Mouse (Mus musculus): ENCODE results near the gene Itga6. TPM values are rescaled to one million over a fixed set of nuclear protein-coding genes. Genes with fewer than 3 reads are reported as not detected.
"Not testable (repeated sequence)": the region's sequence is repeated elsewhere in the genome, so short reads cannot be mapped to it uniquely, and the experiment has no call there.

The Itga6 gene
- polyA plus RNA-seq, 1 experiment from 2014 or later, result 25.7 TPM

DNA sequence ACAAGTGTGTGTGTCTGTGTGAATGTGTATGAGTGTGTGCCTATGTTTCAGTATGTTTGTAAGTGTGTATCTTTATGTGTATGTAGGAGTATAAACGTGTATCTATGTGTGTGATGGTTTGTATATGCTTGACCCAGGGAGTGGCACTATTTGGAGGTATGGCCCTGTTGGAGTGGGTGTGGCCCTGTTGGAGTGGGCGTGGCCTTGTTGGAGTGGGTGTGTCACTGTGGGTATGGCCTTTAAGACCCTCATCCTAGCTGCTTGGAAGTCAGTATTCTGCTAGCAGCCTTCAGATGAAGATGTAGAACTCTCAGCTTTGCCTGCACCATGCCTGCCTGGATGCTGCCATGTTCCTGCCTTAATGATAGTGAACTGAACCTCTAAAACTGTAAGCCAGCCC lies 24.9 kb upstream of the Itga6 start:
- H3K36me3 ChIP-seq; H3K4me3 ChIP-seq; H3K9me3 ChIP-seq; H3K27ac ChIP-seq (replicated peaks); H3K9ac ChIP-seq (replicated peaks); H3K27me3 ChIP-seq; ATAC-seq (replicated peaks); H3K4me2 ChIP-seq (replicated peaks): not testable (repeated sequence)
- WGBS, result 80% methylated on average over 2 of the region's 2 CpGs
- H3K4me1 ChIP-seq, result peaks cover 14% of the 10 kb centered on the region

DNA sequence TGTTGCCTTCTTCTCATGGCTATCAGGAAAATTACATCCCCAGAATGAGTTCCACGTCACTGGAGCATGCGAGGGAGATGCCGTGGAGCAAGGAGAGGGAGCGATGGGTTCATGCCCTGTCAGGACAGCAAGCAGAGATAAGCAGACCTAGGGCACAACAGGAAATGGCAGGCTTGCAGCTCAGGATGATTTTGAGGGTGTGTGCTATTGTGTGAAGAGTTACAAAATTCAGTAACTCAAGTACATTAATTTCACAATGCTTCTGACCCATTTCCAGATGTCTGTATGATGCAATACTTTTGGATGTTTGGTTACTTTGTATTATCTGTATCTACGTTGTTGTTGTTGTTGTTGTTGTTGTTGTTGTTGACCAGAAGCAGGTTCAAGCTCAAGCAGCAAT lies 22.5 kb upstream of the Itga6 start:
- H3K9ac ChIP-seq (replicated peaks), result no peak overlapping the region
- 0 out of 2 replicates have a peak, but pooled peaks cover 3% of the 10 kb centered on the region for H3K27me3 ChIP-seq
- H3K36me3 ChIP-seq, result no peaks in the 10 kb centered on the region
- no peaks in the 10 kb centered on the region for H3K9me3 ChIP-seq
- no peak for ATAC-seq (replicated peaks)
- WGBS, result 90% methylated on average over 5 of the region's 5 CpGs
- H3K4me2 ChIP-seq (replicated peaks), result no peak overlapping the region
- no peak overlapping the region for H3K27ac ChIP-seq (replicated peaks)
- no peak overlapping the region for H3K4me3 ChIP-seq
- H3K4me1 ChIP-seq, result peaks cover 14% of the 10 kb centered on the region

- H3K4me1 ChIP-seq, result peaks cover 14% of the 10 kb centered on the region
- no peak overlapping the region for H3K4me2 ChIP-seq (replicated peaks)
- no peak for ATAC-seq (replicated peaks)
- 0 out of 2 replicates have a peak, but pooled peaks cover 3% of the 10 kb centered on the region for H3K27me3 ChIP-seq
- H3K4me3 ChIP-seq, result no peak overlapping the region
- H3K27ac ChIP-seq (replicated peaks), result no peak overlapping the region
- no peak overlapping the region for H3K9ac ChIP-seq (replicated peaks)
- 86% methylated on average over 3 of the region's 3 CpGs for WGBS
- H3K36me3 ChIP-seq, result no peaks in the 10 kb centered on the region
- no peaks in the 10 kb centered on the region for H3K9me3 ChIP-seq
Measured at GRCm38 (mm10) chr2:71723623-71724022, 21.8 kb upstream of the Itga6 start.

DNA sequence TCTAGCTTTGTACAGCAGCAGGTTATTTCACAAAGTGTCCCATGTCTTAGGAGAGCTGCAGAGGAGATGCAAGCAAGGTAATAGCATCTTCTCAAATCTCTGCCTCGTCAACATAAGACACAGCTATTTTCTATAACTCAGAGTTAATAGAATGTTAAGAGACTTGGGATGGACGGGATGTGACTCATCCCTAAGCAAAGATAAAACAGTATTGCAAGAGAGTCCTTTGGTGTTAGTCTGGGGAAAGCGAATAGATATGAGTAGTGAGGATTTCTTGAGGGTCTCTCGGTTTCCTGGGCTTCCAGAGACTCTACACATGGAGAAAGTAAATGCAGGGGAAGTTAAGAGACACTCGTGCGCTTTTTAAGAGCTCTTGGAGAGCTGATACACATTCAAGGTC lies 21.4 kb upstream of the Itga6 start:
- Histone ChIP-seq H3K4me1 (peaks cover 11% of the 10 kb centered on the region), H3K4me3 (no peak overlapping the region), H3K4me2 (replicated peaks) (no peak overlapping the region), H3K27me3 (0 out of 2 replicates have a peak, but pooled peaks cover 3% of the 10 kb centered on the region), H3K36me3 (no peaks in the 10 kb centered on the region), H3K9me3 (no peaks in the 10 kb centered on the region), H3K27ac (replicated peaks) (no peak overlapping the region), H3K9ac (replicated peaks) (no peak overlapping the region)
- no peak for ATAC-seq (replicated peaks)
- 81% methylated on average over 6 of the region's 6 CpGs for WGBS

DNA sequence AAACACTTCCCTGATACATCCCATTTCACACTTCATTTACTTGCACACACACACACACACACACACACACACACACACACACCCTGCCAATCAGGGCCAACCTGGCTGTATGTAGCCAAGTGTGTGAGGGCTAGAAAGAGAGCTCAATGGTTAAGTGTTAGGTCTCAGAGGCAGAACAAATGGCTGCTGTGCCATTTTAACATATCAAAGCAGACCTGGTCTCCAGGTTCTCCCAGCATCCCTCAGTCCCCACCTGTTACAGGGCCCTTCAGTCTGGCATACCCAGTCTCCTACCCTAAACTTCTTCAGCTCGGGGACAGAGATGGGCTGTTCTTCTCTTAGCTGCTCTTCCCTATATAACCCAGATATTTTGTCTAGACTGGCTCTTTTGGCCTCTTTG lies 20.0 kb upstream of the Itga6 start:
- no peaks in the 10 kb centered on the region for H3K36me3 ChIP-seq

DNA sequence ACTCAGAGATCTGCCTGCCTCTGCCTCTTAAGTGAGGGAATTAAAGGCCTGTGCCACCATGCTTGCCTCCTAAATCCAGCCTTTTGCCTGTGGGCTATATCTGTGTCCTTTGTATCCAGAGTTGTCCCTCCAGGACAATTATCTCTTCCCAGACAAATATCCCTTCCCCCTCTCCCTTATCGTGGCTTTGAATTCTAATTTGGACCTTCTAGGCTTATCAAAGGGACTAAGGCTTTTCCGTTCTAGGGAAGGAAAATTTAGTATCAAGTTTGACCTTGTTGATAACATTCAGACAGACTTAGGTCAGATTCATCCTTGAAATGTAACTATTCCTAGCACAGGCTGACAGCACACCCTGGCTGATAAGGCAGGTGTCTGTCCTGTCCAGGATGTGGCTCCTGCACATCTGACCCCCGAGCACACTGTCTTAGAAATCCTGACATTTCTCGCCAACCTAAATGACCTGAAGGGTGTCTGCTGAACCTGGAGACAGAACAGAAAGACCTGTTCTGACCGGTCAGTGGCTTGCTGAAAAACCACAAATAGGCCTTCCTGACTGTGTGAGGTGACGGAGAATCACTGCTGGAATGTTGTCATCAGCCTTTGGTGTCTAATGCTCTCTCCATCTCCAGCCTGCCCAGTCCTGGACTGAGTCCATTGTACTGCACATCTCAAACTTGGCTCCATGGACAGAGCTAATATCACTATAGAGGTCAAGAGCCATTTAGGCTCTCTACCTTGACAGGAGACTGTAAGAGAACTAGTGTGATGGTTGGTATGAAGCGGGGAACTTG lies 18.3 kb upstream of the Itga6 start:
- no peak overlapping the region for H3K27ac ChIP-seq (replicated peaks)
- no peaks in the 10 kb centered on the region for H3K4me1 ChIP-seq
- 0 out of 2 replicates have a peak, but pooled peaks cover 3% of the 10 kb centered on the region for H3K27me3 ChIP-seq
- H3K36me3 ChIP-seq, result no peaks in the 10 kb centered on the region
- no peak for ATAC-seq (replicated peaks)
- no peak overlapping the region for H3K4me2 ChIP-seq (replicated peaks)
- 93% methylated on average over 7 of the region's 7 CpGs for WGBS
- H3K9ac ChIP-seq (replicated peaks), result no peak overlapping the region
- H3K9me3 ChIP-seq, result no peaks in the 10 kb centered on the region
- no peak overlapping the region for H3K4me3 ChIP-seq

More for the DNA sequence above, 20.0 kb upstream of the Itga6 start:
- no peaks in the 10 kb centered on the region for H3K4me1 ChIP-seq
- 0 out of 2 replicates have a peak, but pooled peaks cover 3% of the 10 kb centered on the region for H3K27me3 ChIP-seq
- no peak overlapping the region for H3K9ac ChIP-seq (replicated peaks)
- H3K4me2 ChIP-seq (replicated peaks), result no peak overlapping the region
- WGBS, result 78% methylated on average over 1 of the region's 1 CpGs
- H3K9me3 ChIP-seq, result no peaks in the 10 kb centered on the region
- no peak for ATAC-seq (replicated peaks)
- no peak overlapping the region for H3K4me3 ChIP-seq
- H3K27ac ChIP-seq (replicated peaks), result no peak overlapping the region

- H3K9ac ChIP-seq (replicated peaks), result no peak overlapping the region
- H3K36me3 ChIP-seq, result no peaks in the 10 kb centered on the region
- H3K27ac ChIP-seq (replicated peaks), result no peak overlapping the region
- 86% methylated on average over 7 of the region's 7 CpGs for WGBS
- H3K4me1 ChIP-seq, result no peaks in the 10 kb centered on the region
- ATAC-seq (replicated peaks), result no peak
- H3K4me2 ChIP-seq (replicated peaks), result no peak overlapping the region
- H3K27me3 ChIP-seq, result no peaks in the 10 kb centered on the region
- H3K9me3 ChIP-seq, result no peaks in the 10 kb centered on the region
- H3K4me3 ChIP-seq, result no peak overlapping the region
Measured at GRCm38 (mm10) chr2:71728341-71728740, 17.1 kb upstream of the Itga6 start.

GRCm38 (mm10) chr2:71728796-71729195 lies 16.6 kb upstream of the Itga6 start:
- Histone ChIP-seq H3K36me3 (no peaks in the 10 kb centered on the region), H3K4me1 (no peaks in the 10 kb centered on the region), H3K27me3 (no peaks in the 10 kb centered on the region), H3K27ac (replicated peaks) (no peak overlapping the region), H3K9ac (replicated peaks) (no peak overlapping the region), H3K4me3 (no peak overlapping the region), H3K4me2 (replicated peaks) (no peak overlapping the region), H3K9me3 (no peaks in the 10 kb centered on the region)
- 71% methylated on average over 5 of the region's 5 CpGs for WGBS
- no peak for ATAC-seq (replicated peaks)

DNA sequence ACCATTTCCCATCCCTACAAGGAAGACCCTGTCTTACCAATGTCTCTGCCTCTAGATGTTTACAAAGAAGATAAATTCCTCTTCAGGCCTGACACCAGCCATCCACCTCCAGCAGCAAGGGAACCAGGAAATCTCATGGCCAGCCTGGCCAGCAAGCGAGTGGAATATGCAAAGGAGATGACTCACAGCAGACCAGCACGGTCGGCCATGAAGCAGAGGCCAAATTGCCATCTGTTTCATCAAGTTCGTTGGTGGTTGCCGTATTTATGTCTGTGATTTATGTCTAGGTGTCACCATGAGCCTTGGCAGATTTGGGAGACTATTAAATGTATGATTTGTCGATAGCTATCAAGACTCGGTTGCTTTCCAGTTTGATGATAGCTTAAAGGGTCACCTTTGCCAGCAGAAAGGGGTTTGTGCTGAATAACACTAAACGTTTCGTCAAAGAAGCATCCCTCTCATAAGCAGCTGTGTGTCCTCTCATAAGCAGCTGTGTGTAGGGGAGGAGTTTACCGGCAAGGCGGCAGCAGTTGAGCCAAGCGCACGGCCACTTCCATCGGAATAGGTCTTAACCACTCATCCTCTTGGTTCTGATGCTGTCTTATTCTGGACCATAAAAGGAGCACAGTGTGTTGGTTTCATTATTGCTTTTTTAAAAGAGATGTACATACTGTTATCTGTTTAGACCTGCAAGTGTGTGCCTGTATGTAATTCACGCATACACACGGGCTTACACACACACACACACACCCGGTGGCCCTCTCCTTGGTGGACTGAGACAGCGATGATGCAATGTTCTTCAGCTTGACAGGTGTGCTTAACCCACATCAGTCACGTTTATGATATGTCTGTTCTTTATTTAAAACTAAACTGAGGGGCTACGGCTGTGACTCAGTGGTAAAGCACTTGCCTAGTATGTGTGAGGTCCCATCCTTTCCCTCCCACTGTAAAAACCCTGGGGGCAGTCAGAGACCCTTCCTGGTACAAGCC lies 14.5 kb upstream of the Itga6 start:
- Histone ChIP-seq H3K27me3 (no peaks in the 10 kb centered on the region), H3K27ac (replicated peaks) (no peak overlapping the region), H3K4me3 (no peak overlapping the region), H3K9ac (replicated peaks) (no peak overlapping the region), H3K4me2 (replicated peaks) (no peak overlapping the region), H3K4me1 (no peaks in the 10 kb centered on the region), H3K36me3 (no peaks in the 10 kb centered on the region), H3K9me3 (no peaks in the 10 kb centered on the region)
- no peak for ATAC-seq (replicated peaks)
- 89% methylated on average over 20 of the region's 20 CpGs for WGBS

- H3K9ac ChIP-seq (replicated peaks), result no peak overlapping the region
- ATAC-seq (replicated peaks), result no peak
- no peaks in the 10 kb centered on the region for H3K36me3 ChIP-seq
- no peak overlapping the region for H3K4me2 ChIP-seq (replicated peaks)
- H3K4me1 ChIP-seq, result no peaks in the 10 kb centered on the region
- H3K27me3 ChIP-seq, result no peaks in the 10 kb centered on the region
- no peaks in the 10 kb centered on the region for H3K9me3 ChIP-seq
- WGBS, result 78% methylated on average over 9 of the region's 9 CpGs
- H3K4me3 ChIP-seq, result no peak overlapping the region
- no peak overlapping the region for H3K27ac ChIP-seq (replicated peaks)
Measured at GRCm38 (mm10) chr2:71734792-71735392, 10.5 kb upstream of the Itga6 start.

DNA sequence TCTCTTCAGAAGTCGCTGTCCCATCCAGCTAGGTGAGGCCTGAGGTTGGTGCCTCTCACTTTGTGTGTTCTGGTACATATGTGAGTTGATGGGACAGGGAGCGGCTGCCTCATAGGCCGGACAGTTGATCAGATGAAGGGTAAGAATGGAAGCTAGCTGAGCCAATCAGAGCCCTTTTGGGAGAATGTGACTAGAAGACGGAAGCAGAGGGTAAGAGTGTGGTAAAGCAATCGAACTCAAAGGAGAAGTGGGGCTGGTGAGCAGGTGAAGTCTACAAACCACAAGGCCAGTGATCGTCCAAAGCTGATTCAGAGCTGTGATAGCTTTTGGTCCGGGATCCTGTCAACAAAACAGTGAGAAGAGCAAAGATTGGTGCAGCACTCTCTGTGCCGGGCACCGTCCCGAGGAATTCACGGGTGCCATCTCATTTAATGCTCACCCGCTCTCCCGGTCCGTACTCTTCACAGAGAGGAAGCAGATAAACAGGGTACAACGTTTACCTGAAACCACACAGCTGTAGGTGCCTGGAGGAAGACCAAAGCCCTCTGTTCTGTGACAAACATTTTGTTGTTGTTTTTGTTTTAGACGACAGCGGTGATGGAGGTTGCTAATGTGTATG lies 9.8 kb upstream of the Itga6 start:
- Histone ChIP-seq H3K36me3 (no peaks in the 10 kb centered on the region), H3K4me3 (no peak overlapping the region), H3K4me1 (no peaks in the 10 kb centered on the region), H3K27me3 (no peaks in the 10 kb centered on the region), H3K9me3 (no peaks in the 10 kb centered on the region), H3K4me2 (replicated peaks) (no peak overlapping the region), H3K27ac (replicated peaks) (no peak overlapping the region), H3K9ac (replicated peaks) (no peak overlapping the region)
- 95% methylated on average over 17 of the region's 17 CpGs for WGBS
- ATAC-seq (replicated peaks), result no peak
